Mouse (Mus musculus) small intestine, adult 2 months (tissue): Measurements from ENCODE around the gene Krt4. TPM values are rescaled to one million over a fixed set of nuclear protein-coding genes. Genes with fewer than 3 reads are reported as not detected.

ENCODE experiments used
- H3K27ac ChIP-seq: fragments of 200-500 bp; 2 replicates; pipeline ENCODE4 v1.5.1; 2012; ENCODE audit warnings: low read depth, low read length, control low read depth, inconsistent platforms; ENCODE audit not compliant: insufficient read depth
- H3K27me3 ChIP-seq: fragments of 200-500 bp; 2 replicates; pipeline ENCODE4 v1.6.1; 2012; ENCODE audit warnings: mild to moderate bottlenecking, moderate library complexity, low read length, inconsistent platforms; ENCODE audit not compliant: control insufficient read depth, insufficient read depth
- H3K36me3 ChIP-seq: fragments of 200-500 bp; 2 replicates; pipeline ENCODE4 v1.6.1; 2012; ENCODE audit warnings: mild to moderate bottlenecking, low read length, control low read depth, inconsistent platforms; ENCODE audit not compliant: control insufficient read depth, insufficient read depth
- H3K4me1 ChIP-seq: fragments of 200-500 bp; 2 replicates; pipeline ENCODE4 v1.6.1; 2012; ENCODE audit warnings: low read length, inconsistent platforms, mixed read lengths; ENCODE audit not compliant: control insufficient read depth, insufficient read depth, insufficient read length
- H3K4me3 ChIP-seq: fragments of 200-500 bp; 2 replicates; pipeline ENCODE4 v1.5.1; 2012; ENCODE audit warnings: low read depth, mild to moderate bottlenecking, control low read depth, inconsistent platforms, low read length, moderate library complexity
- CTCF ChIP-seq: fragments of 200-500 bp; IDR thresholded peaks from 2 replicates; pipeline ENCODE4 v1.5.1; 2012; ENCODE audit warnings: low read depth, mild to moderate bottlenecking, control low read depth, inconsistent platforms, low read length, moderate library complexity, mixed read lengths; ENCODE audit not compliant: insufficient replicate concordance, insufficient read length; ENCODE audit errors: extremely low read depth
- POLR2A ChIP-seq: fragments of 200-500 bp; IDR thresholded peaks from 2 replicates; pipeline ENCODE4 v1.6.1; 2012; ENCODE audit warnings: low read depth, mild to moderate bottlenecking, control low read depth, inconsistent platforms, low read length, moderate library complexity
- WGBS: fragments of 180-500 bp; shearing (Covaris S2); methylation state at CpG from one replicate; pipeline ENCODE4 v1.1.7; 2018; 5-methylcytosine and 5-hydroxymethylcytosine counted together
- polyA plus RNA-seq: library from polyadenylated mRNA; depleted of rRNA; stranded (reverse); fragments of >200 nt; gene quantifications from 2 replicates; pipeline ENCODE4 v1.2.3, GENCODE M21; 2012; rRNA removed

The Krt4 gene
- 0.09 and 0.10 TPM in 2 replicates for polyA plus RNA-seq

DNA sequence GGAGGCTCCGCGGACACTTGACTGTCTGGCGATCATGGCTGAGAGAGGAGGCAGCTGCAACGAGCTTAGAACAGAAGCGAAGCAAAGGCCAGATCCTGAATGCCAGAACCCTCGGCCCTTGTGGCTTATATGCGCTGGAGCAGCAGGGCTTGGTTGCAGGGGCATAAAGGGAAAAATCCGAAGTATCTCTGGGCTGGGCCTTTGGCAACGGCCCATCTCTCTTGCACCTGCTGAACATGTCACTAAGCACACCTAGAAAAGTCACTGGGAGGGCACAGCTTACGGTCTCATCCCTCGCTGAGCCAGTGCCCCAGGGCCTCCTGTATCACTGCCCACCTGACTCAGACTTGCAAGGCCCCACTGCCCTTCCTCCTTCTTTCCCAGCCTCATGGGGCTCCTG, at the start of gene Krt4:
Gene Krt4 (minus strand): TSS at position 101 of the 400 bp plus-strand sequence.
- no peak for TF ChIP-seq CTCF
- TF ChIP-seq POLR2A: no peak
- Histone ChIP-seq H3K4me3 (no peak within 1 kb of the TSS), H3K27ac (no peak within 1 kb of the TSS), H3K4me1 (peaks cover 4% of the 10 kb centered on the region; the same call in 1 of the 2 replicates), H3K27me3 (no peaks in the 10 kb centered on the region; the same call in 1 of the 2 replicates), H3K36me3 (no peaks in the 10 kb centered on the region)
- WGBS: 44% methylated on average over 11 of the region's 11 CpGs

DNA sequence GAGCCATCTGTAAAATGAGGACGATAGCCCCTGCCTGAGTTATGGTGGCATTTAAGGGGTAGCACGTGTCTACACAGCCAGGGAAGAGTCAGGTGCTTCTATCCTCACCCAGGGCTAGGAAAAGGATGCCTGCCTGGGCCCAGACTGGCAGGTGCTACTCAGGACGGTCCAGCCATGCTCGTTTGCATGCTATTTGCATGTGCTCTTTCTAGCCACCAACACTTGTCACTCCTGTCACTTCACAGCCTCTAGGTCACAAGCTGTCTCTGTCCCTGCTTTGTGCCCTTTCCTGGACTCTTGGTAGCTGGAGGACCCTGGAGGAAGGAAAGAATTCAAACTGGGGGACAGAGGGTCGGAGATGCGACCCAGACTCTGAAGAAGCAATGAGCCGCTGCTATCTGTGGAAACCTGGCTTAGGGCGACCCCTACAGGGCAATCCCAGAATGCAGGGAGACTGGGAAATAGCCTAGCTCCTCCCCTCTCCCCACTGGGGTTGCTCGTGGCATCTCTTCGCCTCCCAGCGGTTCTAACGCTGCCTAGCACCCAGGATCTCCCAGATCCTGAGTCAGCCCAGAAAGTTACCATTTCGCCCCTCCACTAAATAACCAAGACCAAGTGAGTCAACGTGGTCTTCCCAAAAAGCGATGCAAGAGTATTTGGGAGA, 49.0 kb upstream of the Krt4 start:
- no peak overlapping the region for H3K4me3 ChIP-seq
- peaks cover 40% of the 10 kb centered on the region for H3K4me1 ChIP-seq
- peak; percentile 95 for TF ChIP-seq CTCF
- no peak for TF ChIP-seq POLR2A
- no peaks in the 10 kb centered on the region for H3K36me3 ChIP-seq
- no peaks in the 10 kb centered on the region for H3K27me3 ChIP-seq
- peak overlapping the region; percentile 95 for H3K27ac ChIP-seq
- 12% methylated on average over 15 of the region's 15 CpGs for WGBS

DNA sequence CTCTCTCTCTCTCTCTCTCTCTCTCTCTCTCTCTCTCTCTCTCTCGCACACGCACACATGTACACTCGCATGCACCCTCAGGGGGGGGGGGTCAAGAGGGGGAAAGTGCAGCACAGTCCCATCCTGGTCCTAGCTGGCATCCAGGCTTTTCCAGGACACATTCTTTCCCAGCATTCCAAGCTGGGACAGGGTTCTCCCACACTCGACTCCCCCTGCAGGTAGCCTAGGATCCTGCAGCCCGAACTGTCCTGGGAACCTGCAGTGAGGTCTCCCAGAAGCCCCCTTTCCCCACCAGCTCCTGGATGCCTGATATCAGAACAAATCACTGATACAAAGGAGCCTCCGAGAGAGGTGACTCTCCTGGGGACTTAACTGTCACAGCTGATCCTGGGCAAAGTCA, 46.0 kb upstream of the Krt4 start:
- WGBS: 19% methylated on average over 4 of the region's 6 CpGs
- H3K27me3 ChIP-seq: no peaks in the 10 kb centered on the region
- H3K27ac ChIP-seq: no peak overlapping the region
- H3K4me1 ChIP-seq: peaks cover 17% of the 10 kb centered on the region
- H3K36me3 ChIP-seq: no peaks in the 10 kb centered on the region
- TF ChIP-seq POLR2A: no peak
- peak; percentile 65; the same call in 1 of the 2 replicates for TF ChIP-seq CTCF
- H3K4me3 ChIP-seq: no peak overlapping the region

DNA sequence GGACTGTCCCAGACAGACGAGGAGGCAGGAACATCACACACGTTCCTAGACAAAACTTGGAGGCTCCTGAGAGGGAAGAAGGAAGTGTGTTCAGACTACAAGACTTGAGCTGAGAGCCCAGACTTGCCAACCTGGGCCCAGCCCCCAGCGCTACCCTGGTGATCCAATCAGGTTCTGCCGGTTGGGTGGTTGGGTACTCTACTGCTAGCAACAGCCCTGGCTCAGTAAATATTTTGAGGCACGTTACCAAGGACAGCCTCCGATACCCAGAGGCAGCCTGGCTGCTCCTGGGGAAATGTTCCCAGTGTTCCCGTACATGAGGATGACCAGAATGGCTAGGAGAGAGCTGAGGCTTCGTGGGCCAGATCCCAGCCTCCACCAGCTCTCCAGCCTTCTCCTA, 42.3 kb upstream of the Krt4 start:
- Histone ChIP-seq H3K27me3 (no peaks in the 10 kb centered on the region), H3K4me3 (no peak overlapping the region), H3K36me3 (no peaks in the 10 kb centered on the region), H3K4me1 (no peaks in the 10 kb centered on the region; the same call in 1 of the 2 replicates), H3K27ac (no peak overlapping the region)
- no peak for TF ChIP-seq CTCF
- no peak for TF ChIP-seq POLR2A
- 43% methylated on average over 8 of the region's 8 CpGs for WGBS

DNA sequence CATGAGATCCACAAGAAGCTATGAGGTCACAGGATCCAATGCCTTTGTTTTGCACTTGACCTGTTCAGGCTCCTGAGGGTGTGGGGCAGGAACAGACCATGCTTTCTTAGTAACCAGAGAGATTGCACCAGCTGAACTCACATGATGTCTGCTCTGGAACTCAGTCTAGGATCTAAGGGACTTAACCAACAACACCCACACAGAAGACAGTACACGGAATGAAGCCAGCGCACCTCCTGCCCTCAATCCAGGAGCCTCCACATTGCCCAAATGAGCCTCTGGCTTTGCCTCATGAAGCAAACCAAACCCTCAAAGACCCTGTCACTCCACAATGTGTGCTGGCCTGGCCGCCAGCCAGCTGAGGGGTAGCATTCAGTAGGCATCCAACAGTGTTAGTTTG, 34.4 kb upstream of the Krt4 start:
- TF ChIP-seq CTCF (no peak), POLR2A (no peak)
- Histone ChIP-seq H3K36me3 (no peaks in the 10 kb centered on the region), H3K4me3 (no peak overlapping the region), H3K27me3 (no peaks in the 10 kb centered on the region), H3K4me1 (no peaks in the 10 kb centered on the region), H3K27ac (no peak overlapping the region)
- WGBS: 89% methylated on average over 3 of the region's 3 CpGs

DNA sequence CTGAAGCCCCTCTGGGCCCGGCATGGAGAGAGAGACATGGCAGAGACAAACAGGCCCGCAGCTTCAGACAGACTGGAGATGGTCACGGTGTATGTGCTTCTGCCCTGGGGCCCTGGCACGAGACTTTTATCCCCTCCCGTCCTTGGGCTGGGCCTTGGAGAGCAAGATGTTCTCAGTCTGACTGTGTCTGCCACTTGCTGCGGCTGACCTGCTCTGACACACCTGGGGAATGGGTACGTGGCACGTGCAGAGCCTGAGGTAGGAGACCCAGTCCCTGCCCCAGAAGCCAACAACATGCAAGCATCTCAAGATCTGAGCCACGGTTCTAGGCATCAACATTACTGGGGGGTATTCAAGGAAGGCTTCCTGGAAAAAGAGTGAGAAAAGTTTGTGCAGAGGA, 29.7 kb upstream of the Krt4 start, which contains the start of gene Krt78:
Gene Krt78 (minus strand): TSS at position 101 of the 400 bp plus-strand sequence.
- WGBS: 91% methylated on average over 9 of the region's 9 CpGs
- TF ChIP-seq POLR2A (no peak), CTCF (no peak)
- Histone ChIP-seq H3K27ac (no peak within 1 kb of the TSS), H3K4me1 (no peaks in the 10 kb centered on the region), H3K4me3 (no peak within 1 kb of the TSS), H3K27me3 (no peaks in the 10 kb centered on the region; the same call in 1 of the 2 replicates), H3K36me3 (no peaks in the 10 kb centered on the region)

DNA sequence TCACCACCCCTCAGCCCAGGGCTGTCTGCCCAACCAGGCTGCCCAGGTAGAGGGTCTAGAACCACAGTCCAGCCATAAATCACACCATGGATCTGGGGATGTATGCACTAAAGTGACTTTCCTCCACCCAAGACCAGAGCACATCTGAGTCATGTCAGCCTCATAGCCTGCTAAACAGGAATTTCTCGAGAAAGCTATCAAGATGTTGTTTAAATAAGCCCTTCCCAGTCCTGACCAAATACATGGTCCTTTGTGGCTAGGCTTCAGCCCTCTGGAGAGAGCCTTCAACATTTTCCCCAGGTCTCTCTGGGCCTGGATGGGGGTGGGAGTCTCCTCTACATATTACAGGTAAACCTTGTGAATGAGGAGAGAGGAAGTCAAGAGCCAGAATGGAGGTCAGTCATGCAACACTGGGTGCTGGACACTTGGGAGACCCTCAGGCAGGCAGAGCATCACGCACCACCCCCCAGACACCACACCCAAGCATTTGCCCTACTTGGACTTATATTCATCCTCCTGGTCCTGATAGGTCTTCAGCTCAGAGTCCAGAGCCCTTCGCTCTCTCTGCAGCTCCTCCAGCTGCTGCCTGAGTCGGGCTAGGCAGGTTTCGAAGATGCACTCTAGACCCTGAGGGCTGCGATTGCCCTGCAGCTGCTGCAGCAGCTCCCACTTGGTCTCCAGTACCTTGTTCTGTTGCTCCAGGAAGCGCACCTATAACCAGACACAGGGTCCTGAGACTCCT, 28.4 kb upstream of the Krt4 start:
- no peaks in the 10 kb centered on the region; the same call in 1 of the 2 replicates for H3K27me3 ChIP-seq
- WGBS: 55% methylated on average over 7 of the region's 7 CpGs
- H3K27ac ChIP-seq: no peak overlapping the region
- no peak overlapping the region for H3K4me3 ChIP-seq
- no peaks in the 10 kb centered on the region for H3K36me3 ChIP-seq
- TF ChIP-seq POLR2A (no peak), CTCF (no peak)
- H3K4me1 ChIP-seq: no peaks in the 10 kb centered on the region
